Mouse (Mus musculus) neural tube, embryonic 12.5 days (tissue): Measurements from ENCODE around the gene Asf1b. TPM values are rescaled to one million over a fixed set of nuclear protein-coding genes. Genes with fewer than 3 reads are reported as not detected.

ENCODE experiments used
- ATAC-seq: fragments of 200-750 bp; cut with Nextera tagmentation; 2 replicates; pipeline ENCODE4 v1.8.0; 2017; ENCODE audit warnings: low read depth, mild to moderate bottlenecking, moderate TSS enrichment, moderate library complexity; ENCODE audit not compliant: low FRiP score
- H3K27ac ChIP-seq: fragments of 300-500 bp; sonication (generic); 2 replicates; pipeline ENCODE4 v1.5.1; 2016
- H3K27me3 ChIP-seq: fragments of 300-500 bp; sonication (generic); replicated peaks from 2 replicates; pipeline ENCODE4 v1.6.1; 2016; ENCODE audit warnings: mild to moderate bottlenecking
- H3K36me3 ChIP-seq: fragments of 300-500 bp; sonication (generic); 2 replicates; pipeline ENCODE4 v1.6.1; 2016; ENCODE audit warnings: mild to moderate bottlenecking
- H3K4me1 ChIP-seq: fragments of 300-500 bp; sonication (generic); 2 replicates; pipeline ENCODE4 v1.6.1; 2016
- H3K4me2 ChIP-seq: fragments of 300-500 bp; sonication (generic); replicated peaks from 2 replicates; pipeline ENCODE4 v1.6.1; 2016; ENCODE audit warnings: mild to moderate bottlenecking
- H3K4me3 ChIP-seq: fragments of 300-500 bp; sonication (generic); 2 replicates; pipeline ENCODE4 v1.5.1; 2016
- H3K9ac ChIP-seq: fragments of 300-500 bp; sonication (generic); 2 replicates; pipeline ENCODE4 v1.6.1; 2016; ENCODE audit warnings: mild to moderate bottlenecking
- H3K9me3 ChIP-seq: fragments of 300-500 bp; sonication (generic); 2 replicates; pipeline ENCODE4 v1.6.1; 2016; ENCODE audit warnings: mild to moderate bottlenecking
- WGBS: fragments of 180-500 bp; shearing (Covaris S2); methylation state at CpG from one replicate; pipeline ENCODE4 v1.1.7; 2016; 5-methylcytosine and 5-hydroxymethylcytosine counted together
- microRNA counts: library from miRNA; unstranded; fragments of <30 nt; microRNA quantifications from one replicate; lab custom pipeline; 2017
- microRNA-seq: library from miRNA; unstranded; fragments of <30 nt; microRNA quantifications from one replicate; pipeline ENCODE4, GENCODE M21; 2017
- polyA plus RNA-seq: library from polyadenylated mRNA; unstranded; fragments of >200 nt; fragmentation: Nextera tagmentation; extraction: Ambion mirVana; gene quantifications from 2 replicates; pipeline ENCODE4 v1.2.1, GENCODE M21; 2016

Gene Asf1b
- polyA plus RNA-seq, 1 experiment from 2014 or later = 37.1 TPM

GRCm38 (mm10) chr8:84011705-84012498 lies 56.6 kb downstream of the Asf1b start, which contains the start of gene 2210011C24Rik:
2210011C24Rik (minus strand) TSS chr8:84012171.
- under 1% methylated on average over 45 of the region's 45 CpGs for WGBS
- Histone ChIP-seq H3K9ac (peak within 1 kb of the TSS; percentile 65), H3K4me2 (peak within 1 kb of the TSS; percentile 96), H3K4me3 (peak within 1 kb of the TSS; percentile 49), H3K4me1 (peaks cover 24% of the 10 kb centered on the region), H3K27me3 (peaks cover 37% of the 10 kb centered on the region), H3K9me3 (no peaks in the 10 kb centered on the region), H3K27ac (no peak within 1 kb of the TSS), H3K36me3 (no peaks in the 10 kb centered on the region)
- no peak for ATAC-seq

DNA sequence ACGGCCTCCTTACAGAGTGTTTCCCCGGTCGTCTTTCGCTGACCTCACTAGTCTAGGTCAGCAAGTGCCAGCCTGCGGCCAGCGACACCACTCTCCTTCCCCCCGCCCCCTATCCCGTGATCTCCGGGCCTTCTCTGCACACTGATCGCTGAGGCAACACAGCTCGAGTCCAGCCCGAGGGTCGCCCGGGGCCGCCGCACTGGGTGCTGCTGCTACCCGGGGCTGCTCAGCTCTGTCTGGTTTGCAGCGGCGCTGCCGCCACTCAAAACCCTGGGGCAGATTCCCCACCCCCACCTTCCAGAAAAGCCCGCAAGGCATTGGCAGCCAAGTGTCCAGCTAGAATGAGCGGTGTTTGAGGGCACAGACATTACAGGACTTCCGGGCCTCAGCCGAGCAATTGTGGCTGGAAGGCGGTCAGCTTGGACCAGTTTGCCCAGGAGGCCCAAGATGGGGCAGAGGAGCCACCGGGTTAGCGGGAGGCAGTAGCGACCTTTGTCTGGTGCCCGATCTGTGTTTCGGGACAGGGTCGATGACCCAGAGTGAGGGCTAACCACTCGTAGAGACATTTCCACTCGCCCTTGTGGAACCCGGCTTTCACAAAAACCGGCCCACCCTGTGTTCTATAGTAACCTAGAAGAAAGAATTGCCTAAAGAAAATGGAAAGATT lies 57.3 kb downstream of the Asf1b start:
- Histone ChIP-seq H3K4me3 (peak overlapping the region; percentile 16; the same call in 1 of the 2 replicates), H3K9me3 (no peaks in the 10 kb centered on the region), H3K27ac (no peak overlapping the region), H3K4me1 (peaks cover 24% of the 10 kb centered on the region), H3K36me3 (no peaks in the 10 kb centered on the region), H3K4me2 (peak overlapping the region; percentile 96), H3K27me3 (peaks cover 37% of the 10 kb centered on the region), H3K9ac (0 out of 2 replicates have a peak overlapping the region, but pooled peaks have one; percentile 18)
- no peak for ATAC-seq
- 5% methylated on average over 35 of the region's 35 CpGs for WGBS

- Histone ChIP-seq H3K9ac (no peak overlapping the region), H3K27ac (no peak overlapping the region), H3K4me1 (peaks cover 20% of the 10 kb centered on the region), H3K4me2 (no peak overlapping the region), H3K27me3 (peaks cover 34% of the 10 kb centered on the region), H3K9me3 (no peaks in the 10 kb centered on the region), H3K36me3 (no peaks in the 10 kb centered on the region), H3K4me3 (no peak overlapping the region)
- 93% methylated on average over 5 of the region's 5 CpGs for WGBS
- ATAC-seq = no peak
Measured at GRCm38 (mm10) chr8:84015833-84016232, 60.5 kb downstream of the Asf1b start.

DNA sequence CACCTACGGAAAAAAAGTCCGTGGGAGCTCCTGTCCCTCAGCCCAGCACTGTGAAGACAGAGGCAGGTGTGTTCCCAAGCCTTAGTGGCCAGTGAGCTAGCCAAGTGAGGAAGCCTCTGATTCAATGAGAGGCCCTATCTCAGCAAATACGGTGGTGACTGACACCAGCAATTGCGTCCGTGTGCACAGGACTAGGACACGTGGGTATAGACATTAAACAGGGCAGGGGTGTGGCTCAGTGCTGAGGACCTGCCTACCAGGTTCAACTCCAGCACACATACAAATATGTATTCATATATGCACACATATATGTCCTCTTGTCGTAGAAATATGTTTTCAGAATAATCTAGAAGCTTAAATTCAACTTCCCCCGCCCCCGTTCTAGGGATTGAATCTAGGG lies 64.4 kb downstream of the Asf1b start:
- 82% methylated on average over 9 of the region's 9 CpGs for WGBS

More for the DNA sequence above, 64.4 kb downstream of the Asf1b start:
- H3K4me2 ChIP-seq = no peak overlapping the region
- H3K4me1 ChIP-seq = peaks cover 5% of the 10 kb centered on the region; the same call in 1 of the 2 replicates
- no peak overlapping the region for H3K9ac ChIP-seq
- ATAC-seq = no peak
- H3K36me3 ChIP-seq = no peaks in the 10 kb centered on the region
- no peak overlapping the region for H3K4me3 ChIP-seq
- peaks cover 17% of the 10 kb centered on the region for H3K27me3 ChIP-seq
- no peaks in the 10 kb centered on the region for H3K9me3 ChIP-seq
- H3K27ac ChIP-seq = no peak overlapping the region

MicroRNAs encoded within 50 kb of the gene (microRNA counts, 519-probe panel; counts per million panel counts)
- 342 counts per million, percentile 67 among the panel's probes with 10 or more counts for microRNA mmu-miR-1199 (lab: Ali Mortazavi, UCI)

Small RNA genes lying within 50 kb of the gene (microRNA-seq; reads per million reads assigned to microRNA genes)
- gene Gm44330 = not detected
- not detected for gene Gm44450
- gene Mir1199 = not detected
- gene Mir8111 = 1.1 reads per million

Other genes with a start within 250 kb of the Asf1b start
- 141 and 142 TPM in 2 replicates for gene Ddx39, start 240.3 kb upstream of the Asf1b start, polyA plus RNA-seq
- gene Adgre5, start 214.2 kb upstream of the Asf1b start, polyA plus RNA-seq = 14.2 and 15.7 TPM in 2 replicates
- gene Adgrl1, start 55.4 kb upstream of the Asf1b start, polyA plus RNA-seq = 34.8 and 37.0 TPM in 2 replicates
- 0.60 and 0.86 TPM in 2 replicates for gene Gm10644, start 302 bp upstream of the Asf1b start, polyA plus RNA-seq
- gene Prkaca, start 17.5 kb downstream of the Asf1b start, polyA plus RNA-seq = 215 and 218 TPM in 2 replicates
- 9.7 and 9.8 TPM in 2 replicates for gene Samd1, start 42.2 kb downstream of the Asf1b start, polyA plus RNA-seq
- gene 1700067K01Rik, start 46.0 kb downstream of the Asf1b start, polyA plus RNA-seq = 0.83 and 0.95 TPM in 2 replicates
- gene 2210011C24Rik, start 56.7 kb downstream of the Asf1b start, polyA plus RNA-seq = 0.54 TPM in 1 of 2 replicates, not detected in the other
- gene Palm3, start 66.0 kb downstream of the Asf1b start, polyA plus RNA-seq = 10.2 and 10.8 TPM in 2 replicates
- 0.28 and 0.29 TPM in 2 replicates for gene Il27ra, start 87.1 kb downstream of the Asf1b start, polyA plus RNA-seq
- not detected in 2 replicates for gene Rln3, start 89.5 kb downstream of the Asf1b start, polyA plus RNA-seq
- gene Gm10643, start 109.6 kb downstream of the Asf1b start, polyA plus RNA-seq = 1.6 and 2.2 TPM in 2 replicates
- gene Rfx1, start 111.3 kb downstream of the Asf1b start, polyA plus RNA-seq = 9.1 and 9.3 TPM in 2 replicates
- 18.0 and 19.6 TPM in 2 replicates for gene Dcaf15, start 149.3 kb downstream of the Asf1b start, polyA plus RNA-seq
- gene Podnl1, start 170.5 kb downstream of the Asf1b start, polyA plus RNA-seq = 0.28 and 0.37 TPM in 2 replicates
- gene Cc2d1a, start 192.4 kb downstream of the Asf1b start, polyA plus RNA-seq = 16.9 and 18.0 TPM in 2 replicates
- gene 4930432K21Rik, start 192.5 kb downstream of the Asf1b start, polyA plus RNA-seq = 1.9 and 2.0 TPM in 2 replicates
- 5.3 and 6.3 TPM in 2 replicates for gene Nanos3, start 229.7 kb downstream of the Asf1b start, polyA plus RNA-seq